Mouse (Mus musculus) brown adipose tissue, adult 24 weeks (tissue): ENCODE results near the gene Ring1. TPM values are rescaled to one million over a fixed set of nuclear protein-coding genes. Genes with fewer than 3 reads are reported as not detected.
"Not testable (repeated sequence)": the region's sequence is repeated elsewhere in the genome, so short reads cannot be mapped to it uniquely, and the experiment has no call there.

Source experiments
- H3K27ac ChIP-seq: fragments of 200-500 bp; replicated peaks from 2 replicates; pipeline ENCODE4 v1.5.1; 2012; ENCODE audit warnings: low read depth, mild to moderate bottlenecking, low read length
- H3K4me1 ChIP-seq: fragments of 200-500 bp; 2 replicates; pipeline ENCODE4 v1.6.1; 2012; ENCODE audit warnings: low read length, mixed read lengths; ENCODE audit not compliant: control insufficient read depth, insufficient read depth, insufficient read length
- H3K4me3 ChIP-seq: fragments of 200-500 bp; 2 replicates; pipeline ENCODE4 v1.5.1; 2012; ENCODE audit warnings: low read depth, mild to moderate bottlenecking, low read length, moderate library complexity; ENCODE audit not compliant: insufficient read depth
- polyA plus RNA-seq: library from polyadenylated mRNA; stranded (reverse); fragments of >200 nt; gene quantifications from 2 replicates; pipeline ENCODE4 v1.2.4, GENCODE M21; 2012; ENCODE audit not compliant: missing spikeins, insufficient read depth, insufficient read length

Gene Ring1
- polyA plus RNA-seq, 1 experiment = 10.3 TPM

- Histone ChIP-seq H3K4me1 (no peaks in the 10 kb centered on the region), H3K27ac (no peak overlapping the region), H3K4me3 (no peak overlapping the region)
Measured at GRCm38 (mm10) chr17:33991788-33992664, 32.5 kb downstream of the Ring1 start.

DNA sequence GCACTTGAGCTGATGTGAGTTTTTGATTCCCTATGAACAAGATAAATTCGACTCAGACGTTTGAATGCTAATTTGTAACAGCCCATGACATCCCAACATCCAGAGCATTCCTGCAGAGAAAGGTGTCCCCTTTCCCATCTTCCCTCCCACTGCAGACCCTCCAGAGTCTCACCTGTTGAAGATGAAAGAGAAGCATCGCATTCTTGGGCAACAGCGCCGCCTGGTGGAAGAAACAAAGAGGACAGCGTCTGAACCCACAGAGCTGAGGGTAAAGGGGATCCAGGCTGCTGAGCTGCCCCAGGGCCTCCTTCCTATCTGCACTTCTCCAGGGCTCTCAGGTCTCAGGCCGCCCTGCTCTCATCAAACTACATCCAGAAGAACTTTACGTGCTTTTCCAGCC, 42.3 kb downstream of the Ring1 start:
- H3K4me3 ChIP-seq = 0 out of 2 replicates have a peak overlapping the region, but pooled peaks have one; percentile 6
- H3K27ac ChIP-seq = not testable (repeated sequence)
- peaks cover 22% of the 10 kb centered on the region for H3K4me1 ChIP-seq

DNA sequence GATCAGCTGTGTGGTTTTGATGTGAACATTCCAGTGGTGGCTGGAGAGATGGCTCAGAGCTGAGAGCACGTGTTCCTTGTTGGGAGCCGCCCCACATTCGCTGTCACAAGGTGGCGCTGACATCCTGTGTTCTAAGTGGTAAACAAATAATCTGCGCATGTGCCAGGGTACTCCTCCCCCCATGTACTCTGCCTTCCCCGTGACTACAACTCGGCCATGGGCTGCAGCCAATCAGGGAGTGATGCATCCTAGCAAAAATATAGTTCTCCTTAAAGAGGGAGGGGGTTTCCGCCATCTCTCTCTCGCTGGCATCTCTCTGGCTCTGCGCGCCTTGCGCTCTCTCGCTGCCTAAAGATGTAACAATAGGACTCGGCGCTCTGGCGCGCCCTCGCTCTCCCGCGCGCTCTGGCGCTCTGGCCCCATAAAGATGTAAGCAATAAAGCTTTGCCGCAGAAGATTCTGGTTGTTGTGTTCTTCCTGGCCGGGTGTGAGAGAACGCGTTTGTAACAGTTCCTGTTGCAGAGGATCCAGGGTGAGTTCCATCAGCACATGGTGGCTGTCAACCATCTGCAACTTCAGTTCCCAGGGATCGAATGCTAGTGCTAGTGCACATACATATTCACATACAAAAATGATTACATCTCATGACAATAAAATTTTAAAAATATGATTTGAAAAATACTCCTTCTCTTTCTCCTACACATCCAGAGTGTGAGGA, 43.1 kb downstream of the Ring1 start:
- peak overlapping the region; percentile 71 for H3K27ac ChIP-seq
- peak overlapping the region; percentile 63 for H3K4me3 ChIP-seq
- peaks cover 22% of the 10 kb centered on the region for H3K4me1 ChIP-seq

GRCm38 (mm10) chr17:33980181-33981035, 44.1 kb downstream of the Ring1 start:
- H3K27ac ChIP-seq = peak overlapping the region; percentile 62
- H3K4me3 ChIP-seq = no peak overlapping the region
- peaks cover 22% of the 10 kb centered on the region for H3K4me1 ChIP-seq

DNA sequence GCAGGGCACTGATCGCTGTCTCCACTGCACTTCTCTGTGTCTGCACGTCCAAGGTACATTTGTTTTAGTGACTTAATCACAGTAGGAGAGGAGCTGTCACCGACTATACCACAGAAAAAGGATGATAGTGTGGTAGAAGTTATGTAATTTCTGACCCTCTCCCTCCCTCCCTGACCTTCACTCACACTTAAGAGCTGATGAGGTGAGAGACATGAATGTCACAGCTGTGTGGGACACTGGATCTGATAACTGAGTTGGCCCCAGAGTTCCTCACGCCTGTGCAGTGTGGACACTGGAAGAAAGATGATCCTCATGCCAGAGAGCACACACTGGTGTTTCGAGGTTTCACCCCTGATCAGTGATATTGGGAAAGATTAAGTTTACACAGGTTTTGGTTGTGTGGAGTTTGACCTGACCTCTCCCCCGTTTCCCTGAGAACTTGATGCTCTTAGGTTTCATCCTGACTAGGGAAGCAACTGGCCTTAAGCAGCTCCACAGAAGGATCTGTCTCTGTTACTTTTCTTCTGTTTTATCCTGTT, 44.9 kb downstream of the Ring1 start:
- Histone ChIP-seq H3K4me3 (no peak overlapping the region), H3K27ac (peak overlapping the region; percentile 82)

DNA sequence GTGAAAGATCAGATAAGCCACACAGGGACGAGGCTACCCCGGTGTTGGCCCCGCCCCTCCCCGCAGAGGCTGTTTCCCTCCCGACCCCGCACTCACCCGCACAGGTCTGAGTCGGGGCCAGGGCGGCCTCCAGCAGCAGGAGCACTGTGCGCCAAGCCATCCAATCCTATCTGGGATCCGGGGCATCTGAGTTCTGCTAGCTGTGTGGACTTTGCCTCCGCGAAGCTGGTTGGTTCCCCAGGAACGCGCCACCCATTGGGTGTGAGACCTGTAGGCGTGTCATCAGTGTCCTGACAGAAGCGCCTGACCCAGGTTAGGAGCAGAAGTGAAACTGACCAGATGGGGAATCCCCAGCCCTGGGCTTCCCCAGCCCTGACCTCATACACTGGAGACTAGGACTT, 45.8 kb downstream of the Ring1 start:
- Histone ChIP-seq H3K27ac (peak overlapping the region; percentile 82), H3K4me1 (peaks cover 22% of the 10 kb centered on the region), H3K4me3 (peak overlapping the region; percentile 76)

More for the DNA sequence above, 44.9 kb downstream of the Ring1 start:
- H3K4me1 ChIP-seq = peaks cover 22% of the 10 kb centered on the region

- H3K4me1 ChIP-seq = peaks cover 22% of the 10 kb centered on the region
- H3K27ac ChIP-seq = peak overlapping the region; percentile 69
- H3K4me3 ChIP-seq = peak overlapping the region; percentile 76
Measured at GRCm38 (mm10) chr17:33977861-33978557, 46.5 kb downstream of the Ring1 start.

DNA sequence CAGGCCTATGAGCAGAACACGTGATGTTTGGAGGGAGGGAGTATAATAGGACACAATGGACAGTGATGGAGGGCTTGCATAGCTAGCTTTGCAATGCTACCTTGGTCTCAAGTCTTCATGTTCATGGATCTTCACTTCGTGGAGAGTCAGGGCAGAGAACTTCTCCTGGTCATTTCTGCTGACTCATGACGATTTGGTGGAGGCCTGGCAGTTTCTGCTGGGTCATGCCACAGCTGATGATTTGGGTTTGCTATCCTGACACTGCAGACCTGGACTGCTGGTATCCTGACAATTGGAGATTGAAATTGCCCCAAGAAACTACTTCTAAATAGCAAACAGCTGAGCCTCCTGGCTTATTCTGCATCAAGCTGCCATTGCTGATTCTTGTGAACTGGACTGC, 50.9 kb downstream of the Ring1 start:
- no peak overlapping the region for H3K4me3 ChIP-seq
- peaks cover 3% of the 10 kb centered on the region; the same call in 1 of the 2 replicates for H3K4me1 ChIP-seq
- H3K27ac ChIP-seq = no peak overlapping the region

DNA sequence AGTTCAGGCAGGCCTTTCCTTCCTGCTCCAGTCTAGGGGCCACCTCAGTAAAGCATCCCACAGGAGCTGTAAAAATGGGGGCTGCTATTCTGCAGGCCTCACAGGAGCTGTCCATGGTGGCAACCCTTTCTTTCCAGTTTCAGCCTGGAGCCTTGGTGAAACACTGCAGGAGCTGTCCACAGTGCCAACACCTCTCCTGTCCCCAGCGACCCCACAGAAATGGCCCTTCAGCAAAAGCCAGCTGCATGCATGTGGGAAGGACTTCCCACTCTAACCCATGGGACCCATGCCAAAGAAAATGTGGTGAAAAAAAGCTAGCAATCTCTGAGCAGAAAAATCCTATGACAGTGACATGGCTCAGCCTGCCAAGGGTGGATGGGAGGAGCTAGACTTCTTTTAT, 51.8 kb downstream of the Ring1 start:
- H3K4me1 ChIP-seq = peaks cover 2% of the 10 kb centered on the region; the same call in 1 of the 2 replicates
- H3K27ac ChIP-seq = no peak overlapping the region
- no peak overlapping the region for H3K4me3 ChIP-seq

Other genes with a start within 250 kb of the Ring1 start
- gene Angptl4, start 242.8 kb downstream of the Ring1 start, polyA plus RNA-seq = 243 and 355 TPM in 2 replicates
- 16.2 and 37.3 TPM in 2 replicates for gene Kank3, start 214.2 kb downstream of the Ring1 start, polyA plus RNA-seq
- gene Rps28, start 200.1 kb downstream of the Ring1 start, polyA plus RNA-seq = 587 and 667 TPM in 2 replicates
- gene Ndufa7, start 200.1 kb downstream of the Ring1 start, polyA plus RNA-seq = 1,002 and 1,055 TPM in 2 replicates
- 21.6 and 25.3 TPM in 2 replicates for gene Cd320, start 181.6 kb downstream of the Ring1 start, polyA plus RNA-seq
- not detected in 2 replicates for gene Gm7029, start 150.8 kb downstream of the Ring1 start, polyA plus RNA-seq
- not detected in 2 replicates for gene Kifc1, start 134.0 kb downstream of the Ring1 start, polyA plus RNA-seq
- not detected in 2 replicates for gene Platr17, start 119.5 kb downstream of the Ring1 start, polyA plus RNA-seq
- 13.6 and 26.9 TPM in 2 replicates for gene Daxx, start 115.3 kb downstream of the Ring1 start, polyA plus RNA-seq
- gene Tapbp, start 108.8 kb downstream of the Ring1 start, polyA plus RNA-seq = 75.7 and 99.3 TPM in 2 replicates
- 9.5 and 11.1 TPM in 2 replicates for gene Zbtb22, start 108.8 kb downstream of the Ring1 start, polyA plus RNA-seq
- 16.4 and 20.2 TPM in 2 replicates for gene Rgl2, start 95.1 kb downstream of the Ring1 start, polyA plus RNA-seq
- 83.2 and 131 TPM in 2 replicates for gene Pfdn6, start 84.3 kb downstream of the Ring1 start, polyA plus RNA-seq
- 6.6 and 10.1 TPM in 2 replicates for gene Wdr46, start 84.0 kb downstream of the Ring1 start, polyA plus RNA-seq
- gene B3galt4, start 73.2 kb downstream of the Ring1 start, polyA plus RNA-seq = 2.2 and 2.4 TPM in 2 replicates
- 23.9 and 29.3 TPM in 2 replicates for gene Vps52, start 68.9 kb downstream of the Ring1 start, polyA plus RNA-seq
- 635 and 763 TPM in 2 replicates for gene Rps18, start 68.7 kb downstream of the Ring1 start, polyA plus RNA-seq
- gene H2-K1, start 24.3 kb downstream of the Ring1 start, polyA plus RNA-seq = 394 and 673 TPM in 2 replicates
- gene H2-Ke6, start 3.4 kb upstream of the Ring1 start, polyA plus RNA-seq = 214 and 236 TPM in 2 replicates
- 40.0 and 44.7 TPM in 2 replicates for gene Slc39a7, start 7.0 kb upstream of the Ring1 start, polyA plus RNA-seq
- 23.6 and 38.7 TPM in 2 replicates for gene Rxrb, start 7.1 kb upstream of the Ring1 start, polyA plus RNA-seq
- gene Col11a2, start 14.8 kb upstream of the Ring1 start, polyA plus RNA-seq = 0.38 and 1.0 TPM in 2 replicates
- gene H2-Oa, start 67.7 kb upstream of the Ring1 start, polyA plus RNA-seq = not detected in 2 replicates
- gene H2-DMa, start 94.9 kb upstream of the Ring1 start, polyA plus RNA-seq = 6.9 and 10.5 TPM in 2 replicates
- 82.7 and 86.3 TPM in 2 replicates for gene Brd2, start 98.0 kb upstream of the Ring1 start, polyA plus RNA-seq
- gene H2-DMb2, start 118.6 kb upstream of the Ring1 start, polyA plus RNA-seq = not detected in 2 replicates
- gene H2-DMb1, start 128.4 kb upstream of the Ring1 start, polyA plus RNA-seq = 11.1 and 14.7 TPM in 2 replicates
- 5.5 and 6.9 TPM in 2 replicates for gene Tap1, start 162.9 kb upstream of the Ring1 start, polyA plus RNA-seq
- gene Psmb9, start 163.1 kb upstream of the Ring1 start, polyA plus RNA-seq = 17.4 and 34.6 TPM in 2 replicates
- 20.2 and 21.9 TPM in 2 replicates for gene Psmb8, start 173.0 kb upstream of the Ring1 start, polyA plus RNA-seq
- gene Tap2, start 178.8 kb upstream of the Ring1 start, polyA plus RNA-seq = 23.5 and 27.7 TPM in 2 replicates
- gene H2-Ob, start 214.2 kb upstream of the Ring1 start, polyA plus RNA-seq = 0.55 and 2.1 TPM in 2 replicates
- 71.7 and 90.6 TPM in 2 replicates for gene H2-Ab1, start 233.0 kb upstream of the Ring1 start, polyA plus RNA-seq